In the genomic region with DNA sequence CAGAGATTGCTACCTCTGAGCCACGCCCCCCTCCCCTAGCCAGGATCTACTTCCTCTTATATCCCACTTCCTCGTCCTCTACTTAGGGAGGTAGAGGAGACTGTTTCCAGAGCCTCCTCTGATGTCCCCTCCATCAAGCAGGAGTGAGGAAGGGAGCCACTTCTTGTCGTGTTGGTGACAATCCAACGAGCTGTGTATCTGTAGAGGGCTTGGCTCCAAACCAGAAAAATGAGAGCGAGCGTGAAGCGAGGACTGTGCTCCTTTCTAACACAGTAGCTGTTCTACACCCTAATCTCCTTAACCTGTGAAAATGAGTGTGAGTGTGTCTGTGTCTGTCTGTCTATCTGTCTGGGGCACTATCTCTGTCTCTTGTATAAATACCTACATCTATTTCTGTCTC, we compare ENCODE assay signal across 21 mouse cellular contexts. TPM values are rescaled to one million over a fixed set of nuclear protein-coding genes. Genes with fewer than 3 reads are reported as not detected.
A peak's percentile ranks its signal among the peaks of the same experiment; 100 is the strongest.
DNase-seq lines count a peak whose midpoint lies in the region; ATAC-seq and TF ChIP-seq lines count a peak whose summit lies in the region.
"Had no signal": no experiment of that assay in that cellular context is flagged by ENCODE, and none has a peak within 500 bp of the region (broad histone marks: within the 10 kb centered on the region; RNA-seq: fewer than 3 reads in every experiment).

No protein-coding gene starts in this region.

- peak; percentile 66 to 67 for DNase-seq in cerebellum, postnatal 10 days
- no peak for DNase-seq in cerebellum, adult 18-20 months
- no peak for DNase-seq in forebrain, embryonic 10.5 days (ENCODE audit: extremely low spot score, low spot score)
- peak; percentile 8 for DNase-seq in lung, embryonic 14.5 days
- DNase-seq in lung, postnatal 36 days, result no peak
- DNase-seq: adrenal gland, adult 8-10 months; adrenal gland, postnatal 25 days; cerebellum, adult 8-10 months; gastrocnemius, adult 2 months; gastrocnemius, postnatal 14 days; heart, adult 11 months; kidney, adult 11 months had no signal

- 0 out of 2 replicates have a peak overlapping the region, but pooled peaks have one; percentile 86 for H3K27ac ChIP-seq in forebrain, embryonic 15.5 days (replicated peaks)
- H3K27ac ChIP-seq in forebrain, embryonic 10.5 days, result no peak overlapping the region
- no peak overlapping the region for H3K27ac ChIP-seq in lung, embryonic 14.5 days (ENCODE audit: low read depth)
- H3K27ac ChIP-seq: embryonic facial prominence, embryonic 12.5 days; embryonic facial prominence, embryonic 15.5 days; forebrain, embryonic 12.5 days; gastrocnemius, adult 2 months; hindbrain, embryonic 12.5 days; hindbrain, embryonic 15.5 days; intestine, embryonic 15.5 days had no signal

- TF ChIP-seq CTCF in lung, embryonic 14.5 days (IDR thresholded peaks at IDR 0.05; ENCODE audit: low read depth), result no peak

- ATAC-seq in forebrain, embryonic 15.5 days (replicated peaks), result no peak
- no peak for ATAC-seq in lung, embryonic 14.5 days (ENCODE audit: insufficient read depth)
- ATAC-seq: activated CD4-positive, CD25-positive, alpha-beta regulatory T cell, adult 4 months; intestine, embryonic 15.5 days had no signal

- peaks cover 45% of the 10 kb centered on the region for H3K4me1 ChIP-seq in forebrain, embryonic 15.5 days
- peaks cover 35% of the 10 kb centered on the region for H3K4me1 ChIP-seq in forebrain, embryonic 10.5 days
- H3K4me1 ChIP-seq in lung, embryonic 14.5 days (ENCODE audit: insufficient read depth), result no peaks in the 10 kb centered on the region

- H3K9ac ChIP-seq in forebrain, embryonic 15.5 days (replicated peaks), result no peak overlapping the region
- H3K9ac ChIP-seq in lung, embryonic 14.5 days, result no peak overlapping the region
- H3K9ac ChIP-seq: embryonic facial prominence, embryonic 12.5 days; embryonic facial prominence, embryonic 15.5 days; forebrain, embryonic 12.5 days; hindbrain, embryonic 12.5 days; hindbrain, embryonic 15.5 days; intestine, embryonic 15.5 days had no signal

- 53% methylated on average over 7 of the region's 7 CpGs for WGBS in forebrain, embryonic 15.5 days
- 80% methylated on average over 7 of the region's 7 CpGs for WGBS in forebrain, embryonic 10.5 days
- WGBS in lung, embryonic 14.5 days, result 53% methylated on average over 7 of the region's 7 CpGs

- H3K27me3 ChIP-seq in forebrain, embryonic 15.5 days, result peaks cover 15% of the 10 kb centered on the region; the same call in 1 of the 2 replicates
- peaks cover 71% of the 10 kb centered on the region for H3K27me3 ChIP-seq in forebrain, embryonic 10.5 days (ENCODE audit: poor library complexity, severe bottlenecking)
- H3K27me3 ChIP-seq in lung, embryonic 14.5 days (ENCODE audit: insufficient read depth, low read length), result peaks cover 48% of the 10 kb centered on the region

- H3K9me3 ChIP-seq in forebrain, embryonic 15.5 days, result peaks cover 2% of the 10 kb centered on the region; the same call in 1 of the 2 replicates
- H3K9me3 ChIP-seq in forebrain, embryonic 10.5 days, result no peaks in the 10 kb centered on the region
- H3K9me3 ChIP-seq in lung, embryonic 14.5 days (ENCODE audit: low read depth, low read length), result no peaks in the 10 kb centered on the region
- H3K9me3 ChIP-seq: embryonic facial prominence, embryonic 12.5 days; embryonic facial prominence, embryonic 15.5 days; forebrain, embryonic 12.5 days; hindbrain, embryonic 15.5 days; intestine, embryonic 15.5 days had no signal

- H3K4me3 ChIP-seq in forebrain, embryonic 15.5 days, result no peak overlapping the region
- H3K4me3 ChIP-seq in forebrain, embryonic 10.5 days, result no peak overlapping the region
- no peak overlapping the region for H3K4me3 ChIP-seq in lung, embryonic 14.5 days (ENCODE audit: low read depth, low read length)
- H3K4me3 ChIP-seq: embryonic facial prominence, embryonic 12.5 days; embryonic facial prominence, embryonic 15.5 days; forebrain, embryonic 12.5 days; gastrocnemius, adult 2 months; hindbrain, embryonic 12.5 days; hindbrain, embryonic 15.5 days; intestine, embryonic 15.5 days had no signal

- H3K4me2 ChIP-seq in forebrain, embryonic 15.5 days (replicated peaks), result no peak overlapping the region
- no peak overlapping the region for H3K4me2 ChIP-seq in lung, embryonic 14.5 days
- H3K4me2 ChIP-seq: embryonic facial prominence, embryonic 12.5 days; embryonic facial prominence, embryonic 15.5 days; forebrain, embryonic 12.5 days; heart, embryonic 11.5 days; hindbrain, embryonic 12.5 days; hindbrain, embryonic 15.5 days; intestine, embryonic 15.5 days had no signal

- no peaks in the 10 kb centered on the region for H3K36me3 ChIP-seq in forebrain, embryonic 15.5 days
- no peaks in the 10 kb centered on the region for H3K36me3 ChIP-seq in forebrain, embryonic 10.5 days (replicated peaks)
- H3K36me3 ChIP-seq in lung, embryonic 14.5 days (ENCODE audit: insufficient read depth), result no peaks in the 10 kb centered on the region
- H3K36me3 ChIP-seq: embryonic facial prominence, embryonic 12.5 days; embryonic facial prominence, embryonic 15.5 days; forebrain, embryonic 12.5 days; hindbrain, embryonic 12.5 days; hindbrain, embryonic 15.5 days; intestine, embryonic 15.5 days had no signal

RNA-seq across cellular contexts. Expression of a gene that starts 58.7 kb away (rescaled TPM):
- 5.0 and 7.2 TPM in 2 replicates for polyA plus RNA-seq in forebrain, embryonic 15.5 days (2015; fragmentation: Nextera tagmentation; extraction: Ambion mirVana)
- 0.07 and 0.09 TPM in 2 replicates for polyA plus RNA-seq in forebrain, embryonic 10.5 days (2016; fragmentation: Nextera tagmentation; extraction: Ambion mirVana)
- 0.07 and 0.11 TPM in 2 replicates for polyA plus RNA-seq in lung, embryonic 14.5 days (2014; fragmentation: Nextera tagmentation; extraction: Ambion mirVana)
- polyA plus RNA-seq: heart, embryonic 11.5 days had no signal

Comparison
In these comparisons a context has a peak if more than half of its experiments do, and no peak if none do; other contexts are left out.
1. DNase-seq: peak in cerebellum, postnatal 10 days (2 of 2) and lung, embryonic 14.5 days (single experiment); none in cerebellum, adult 18-20 months (0 of 2), forebrain, embryonic 10.5 days (single experiment) and lung, postnatal 36 days (single experiment).